Mouse (Mus musculus): ENCODE measurements at regions not wholly inside any gene's neighbourhood (a gene's known extent, or its start where the extent isn't known, plus 50 kb on each side); places are given as distances from the start of the nearest gene placed in this dataset.

DNA sequence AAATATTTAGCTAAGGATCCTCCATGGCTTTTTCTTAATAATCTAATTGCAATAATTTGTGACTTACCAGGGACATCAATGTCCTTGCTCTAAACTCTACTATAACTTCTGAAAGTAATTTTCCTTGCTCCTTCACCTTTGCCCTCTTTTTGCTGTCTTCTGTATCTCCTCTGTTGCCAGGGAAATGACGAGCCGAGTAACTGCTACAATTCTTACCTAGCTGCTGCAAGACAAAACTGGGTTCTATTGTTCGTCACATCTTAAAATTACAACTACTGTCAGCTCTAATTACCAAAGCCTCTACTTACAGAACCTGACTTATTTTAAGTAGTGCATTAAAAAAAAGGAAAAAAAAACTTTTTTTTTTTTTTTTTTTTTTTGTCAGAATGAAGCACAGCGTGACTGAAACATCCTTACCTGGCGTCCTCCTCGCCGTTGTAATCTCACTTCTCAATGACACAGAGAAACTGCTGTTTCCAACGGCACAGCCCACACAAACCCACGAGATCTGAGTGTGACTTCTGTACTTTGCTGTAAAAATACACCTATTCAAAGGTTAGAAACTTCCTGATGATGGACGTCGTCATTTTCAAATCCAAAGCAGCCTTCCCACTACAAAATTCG lies 389.4 kb downstream of the Plk2 start:
- peak; percentile 38 to 41 for DNase-seq (ENCODE audit: low spot score in 2 of 2)

DNA sequence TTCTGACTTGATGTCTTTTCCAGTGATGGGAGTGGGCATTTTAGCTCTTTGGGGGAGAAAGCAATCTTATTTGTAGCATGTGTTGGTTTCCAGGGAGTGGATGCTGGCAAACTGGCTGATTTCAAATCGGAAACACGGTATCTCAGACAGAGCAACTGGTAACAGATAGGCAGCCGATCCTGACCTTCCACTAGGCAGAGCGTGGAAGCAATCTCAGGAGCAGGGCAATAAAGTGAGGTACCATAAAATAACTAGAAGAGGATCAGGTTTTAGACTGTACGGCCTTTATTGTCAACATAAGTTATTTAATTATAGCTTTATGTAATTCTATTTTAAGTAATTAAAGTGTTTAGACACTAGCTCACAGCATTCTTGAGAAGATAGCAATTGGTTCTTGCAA lies 390.0 kb downstream of the Plk2 start:
- DNase-seq (ENCODE audit: low spot score in 2 of 2), result no peak

DNA sequence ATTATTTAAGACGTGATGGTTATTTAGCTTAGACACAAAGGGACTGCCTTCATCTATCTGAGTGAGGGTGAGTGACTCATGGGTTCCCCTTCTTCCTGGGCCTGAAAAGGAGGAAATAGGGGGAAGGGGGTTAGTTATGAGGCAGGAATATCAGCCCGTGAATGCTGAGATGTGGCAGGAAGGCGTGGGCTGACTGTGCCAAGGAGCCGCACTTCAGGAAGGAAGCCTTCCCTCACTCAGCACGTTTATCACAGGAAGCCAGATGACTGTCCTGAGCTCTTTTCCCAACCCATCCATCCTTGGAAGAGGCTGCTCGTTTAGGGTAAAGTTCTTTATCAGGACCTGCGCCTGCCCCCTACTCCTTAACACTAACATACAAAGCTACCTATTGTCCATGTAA lies 403.5 kb downstream of the Plk2 start:
- no peak for DNase-seq (ENCODE audit: low spot score in 2 of 2)

DNA sequence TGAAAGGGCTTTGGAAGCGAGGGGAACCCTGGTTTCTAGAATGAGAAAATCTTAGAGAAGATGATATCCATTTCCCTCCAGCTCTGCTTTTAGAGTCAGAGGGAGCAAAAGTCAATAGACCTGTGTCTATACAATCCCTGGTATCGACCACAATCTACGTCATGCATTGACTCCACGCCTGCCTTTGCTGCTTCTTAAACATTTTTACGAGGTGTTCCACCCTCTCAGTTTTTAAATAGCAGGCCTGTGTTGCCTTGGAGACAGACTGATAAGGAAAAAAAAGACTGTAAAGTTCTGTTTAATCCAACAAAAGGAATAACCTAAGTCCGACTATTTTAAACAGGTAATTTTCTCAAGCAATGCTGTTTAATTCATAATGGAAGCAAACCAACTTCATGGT lies 408.0 kb downstream of the Plk2 start:
- no peak for DNase-seq (ENCODE audit: low spot score in 2 of 2)

DNA sequence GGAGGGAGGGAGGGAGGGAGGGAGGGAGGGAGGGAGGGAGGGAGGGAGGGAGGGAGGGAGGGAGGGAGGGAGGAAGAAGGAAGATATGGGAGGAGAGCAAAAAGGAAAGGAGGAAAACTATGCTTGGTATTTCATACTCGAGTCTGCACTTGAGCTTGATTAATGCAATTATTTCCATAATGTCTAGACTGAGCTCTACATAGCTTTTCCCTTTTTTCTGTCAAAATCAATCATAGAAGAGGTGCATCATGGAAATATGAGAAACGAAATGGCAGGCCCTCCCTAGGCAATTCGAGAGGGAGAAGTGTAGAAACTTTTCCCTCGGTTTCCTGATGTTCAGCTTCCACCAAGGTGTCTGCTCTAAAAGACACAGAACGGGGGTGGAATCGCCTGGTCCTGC lies 417.6 kb downstream of the Plk2 start:
- no peak for DNase-seq (ENCODE audit: low spot score in 2 of 2)

DNA sequence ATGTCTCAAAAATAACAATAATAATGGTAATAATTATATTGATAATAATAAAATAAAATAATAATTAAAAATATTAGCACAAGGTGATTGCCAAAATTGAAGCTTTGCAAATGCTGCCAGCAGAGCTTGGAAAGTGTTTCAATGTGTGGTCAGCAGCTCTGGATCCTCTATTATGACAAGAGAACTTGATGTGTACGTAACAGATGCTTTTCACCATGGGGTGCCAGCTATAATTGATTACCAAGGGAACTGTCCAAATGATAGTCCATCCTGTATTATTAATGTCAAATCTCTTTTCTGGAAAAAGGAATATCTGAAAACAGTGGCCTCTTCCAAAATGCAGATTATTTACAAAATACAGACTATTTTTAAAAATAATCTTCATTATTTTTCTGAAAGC lies 419.2 kb downstream of the Plk2 start:
- DNase-seq (ENCODE audit: low spot score in 2 of 2), result no peak

DNA sequence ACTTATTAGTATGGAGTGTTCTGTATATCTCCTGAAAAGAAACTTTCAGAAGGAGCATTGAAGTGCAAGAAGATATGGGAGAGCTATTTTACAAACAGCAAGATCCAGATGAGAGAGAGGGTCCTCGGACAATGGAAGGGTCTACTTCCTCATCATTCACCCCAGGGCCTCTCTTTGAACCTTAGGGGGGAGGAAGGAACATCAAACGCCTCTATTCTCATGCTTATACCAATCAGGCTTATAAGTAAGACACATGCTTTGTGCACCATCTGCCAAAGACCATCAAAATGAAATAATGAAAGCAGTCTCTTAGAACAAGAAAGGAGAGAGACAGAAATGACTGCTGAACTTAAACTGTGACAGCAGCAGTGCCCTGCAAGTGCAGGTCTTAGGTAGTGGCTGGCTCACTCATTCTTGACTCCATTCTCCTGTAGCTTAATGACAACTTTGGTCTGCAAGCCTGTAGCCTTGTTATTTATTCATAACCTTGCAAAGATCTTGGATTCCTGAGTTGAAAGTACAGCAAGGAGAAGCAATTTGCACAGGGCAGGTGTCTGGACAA lies 424.5 kb downstream of the Plk2 start:
- no peak for DNase-seq (ENCODE audit: low spot score in 2 of 2)

DNA sequence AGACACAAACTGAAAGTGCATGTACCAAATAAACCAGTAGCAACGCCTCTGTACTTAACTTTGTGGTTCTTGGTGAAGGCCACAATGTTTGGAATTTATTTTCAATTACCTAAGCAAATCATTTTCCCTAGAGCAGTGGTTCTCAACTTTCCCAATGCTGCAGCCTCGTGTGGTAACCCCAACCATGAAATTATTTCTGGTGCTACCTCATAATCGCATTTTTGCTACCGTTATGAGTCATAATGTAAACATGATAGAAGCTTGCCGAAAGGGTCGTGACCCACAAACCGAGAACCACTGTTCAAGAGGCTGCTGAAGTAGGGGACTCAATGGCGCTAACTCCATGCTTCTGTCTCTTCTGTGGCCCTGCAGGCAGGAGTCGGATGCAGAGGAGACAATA lies 429.9 kb upstream of the Actbl2 start:
- DNase-seq (ENCODE audit: low spot score in 2 of 2), result no peak

DNA sequence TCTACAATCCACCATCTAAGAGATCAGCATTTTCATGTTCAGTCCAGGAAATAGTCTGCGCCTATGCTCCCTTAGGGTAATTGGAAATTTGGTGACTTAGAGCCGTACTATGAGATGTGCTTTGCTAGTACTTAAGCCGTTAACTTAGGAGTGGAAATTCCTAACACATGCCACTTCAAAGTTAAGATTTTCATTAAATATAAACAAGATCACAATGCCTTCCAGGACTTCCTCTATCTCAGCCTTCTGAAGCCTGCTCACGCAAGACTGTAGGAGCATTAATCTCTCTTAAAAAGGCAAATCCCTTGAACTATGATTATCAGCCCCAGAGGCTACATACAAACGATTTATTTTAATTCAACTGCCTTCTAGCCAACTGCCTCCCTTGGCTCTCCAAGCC lies 422.4 kb upstream of the Actbl2 start:
- DNase-seq (ENCODE audit: low spot score in 2 of 2), result no peak

DNA sequence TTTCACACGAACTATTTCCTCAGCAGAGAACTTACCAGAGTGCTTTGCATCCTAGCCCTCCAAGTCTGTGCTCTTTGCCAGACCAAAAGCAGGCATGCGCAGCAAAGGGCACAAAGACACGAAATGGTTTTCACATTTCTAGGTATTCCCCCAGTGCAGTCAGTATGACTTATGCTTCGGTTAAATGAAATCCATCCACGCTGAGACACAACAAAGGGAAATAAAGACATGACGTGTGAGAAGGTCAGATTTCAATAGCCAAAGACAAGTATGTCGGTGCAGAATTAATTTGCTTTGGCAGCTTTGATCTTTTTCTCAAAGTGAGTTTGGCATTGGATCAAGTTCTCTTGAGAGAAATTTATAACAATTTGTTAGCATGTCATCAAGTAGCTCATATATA lies 417.9 kb upstream of the Actbl2 start:
- no peak for DNase-seq (ENCODE audit: low spot score in 2 of 2)

DNA sequence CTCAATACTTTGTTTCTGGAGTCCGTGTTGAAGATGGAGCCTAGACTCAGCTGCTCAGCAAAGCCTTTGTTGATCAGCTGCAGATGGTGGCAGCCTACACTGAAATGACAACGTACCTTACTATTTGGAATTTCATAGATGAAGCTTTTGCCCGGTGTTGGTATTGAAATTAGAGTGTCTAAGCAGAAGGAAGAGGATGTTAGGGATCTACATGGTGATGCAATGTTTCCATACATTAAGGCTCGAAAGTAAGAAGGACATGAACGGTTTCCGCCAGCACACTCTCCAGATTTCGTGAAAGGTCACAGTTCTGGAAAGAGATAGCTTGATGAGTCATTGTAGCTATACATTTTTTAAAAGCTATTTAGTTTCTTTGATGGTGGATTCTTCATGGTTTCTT lies 412.9 kb upstream of the Actbl2 start:
- no peak for DNase-seq (ENCODE audit: low spot score in 2 of 2)

DNA sequence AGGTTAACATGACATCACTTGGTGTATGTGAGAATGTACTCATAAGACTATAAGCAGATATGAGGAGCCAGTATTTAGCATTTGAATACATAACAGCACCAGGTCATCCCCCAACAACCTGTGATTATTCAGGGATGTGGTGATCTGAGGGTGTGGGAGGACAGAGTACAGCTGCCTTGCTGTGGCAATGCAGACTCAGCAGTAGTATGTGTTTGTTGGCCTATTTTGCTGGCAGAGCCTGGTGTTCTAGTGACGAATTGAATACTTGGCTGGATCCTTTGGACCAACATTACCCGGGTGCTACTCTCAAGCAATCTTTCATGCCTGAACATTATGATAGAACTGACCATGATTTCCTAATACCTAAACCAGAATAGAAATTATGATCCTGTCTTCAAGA lies 409.1 kb upstream of the Actbl2 start:
- DNase-seq (ENCODE audit: low spot score in 2 of 2), result no peak

DNA sequence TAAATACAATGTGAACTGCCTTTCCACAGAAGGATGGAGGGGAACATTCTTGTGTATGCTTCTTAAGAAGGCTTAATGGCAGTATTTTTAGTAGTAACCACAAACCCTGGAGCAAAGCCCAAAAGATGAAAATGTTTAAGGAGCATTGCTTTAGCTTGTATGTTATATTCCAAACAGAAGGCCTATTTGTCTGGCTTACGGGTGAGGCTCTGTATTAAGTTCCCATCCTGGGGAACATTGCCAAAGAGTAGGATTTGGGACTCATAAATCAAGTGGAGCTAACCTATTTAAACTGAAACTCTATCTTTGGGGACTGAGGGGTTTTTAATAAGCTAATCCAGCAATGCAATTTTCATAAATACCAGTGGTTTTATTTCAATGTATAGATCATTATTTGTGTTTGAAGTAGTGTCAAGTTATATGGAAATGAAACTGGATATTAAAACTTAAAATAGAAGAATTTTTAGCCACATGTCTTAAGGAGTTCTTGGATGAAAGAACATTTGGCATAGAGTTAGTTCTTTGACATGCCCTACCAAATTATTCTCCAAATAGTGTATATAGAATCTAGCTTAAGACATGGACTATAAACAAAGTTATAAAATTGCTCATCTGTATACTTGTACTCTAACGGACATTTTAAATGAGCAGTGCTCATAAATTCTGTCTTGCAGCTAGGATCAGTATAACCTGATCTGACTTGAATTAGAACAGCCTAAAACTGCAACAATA lies 401.7 kb upstream of the Actbl2 start:
- no peak for DNase-seq (ENCODE audit: low spot score in 2 of 2)

DNA sequence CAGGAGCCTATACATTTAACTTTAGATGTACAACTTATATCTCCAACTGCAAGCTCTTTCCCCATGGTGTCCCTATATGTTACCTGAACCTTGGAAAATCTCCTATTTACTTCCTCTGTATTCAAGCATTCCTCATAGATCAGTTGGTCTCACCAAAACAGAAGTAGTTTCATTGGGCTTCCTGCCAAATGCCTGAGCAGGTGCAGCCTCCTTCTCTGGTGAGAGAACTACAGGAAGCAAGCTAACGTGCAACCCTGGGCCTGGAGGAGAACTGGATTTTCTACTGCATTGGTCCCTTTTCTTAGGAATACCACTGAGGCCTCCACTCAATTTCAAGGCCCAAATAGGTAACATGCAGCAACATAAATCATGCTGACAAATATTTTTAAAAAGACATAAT lies 400.6 kb upstream of the Actbl2 start:
- DNase-seq (ENCODE audit: low spot score in 2 of 2), result no peak

DNA sequence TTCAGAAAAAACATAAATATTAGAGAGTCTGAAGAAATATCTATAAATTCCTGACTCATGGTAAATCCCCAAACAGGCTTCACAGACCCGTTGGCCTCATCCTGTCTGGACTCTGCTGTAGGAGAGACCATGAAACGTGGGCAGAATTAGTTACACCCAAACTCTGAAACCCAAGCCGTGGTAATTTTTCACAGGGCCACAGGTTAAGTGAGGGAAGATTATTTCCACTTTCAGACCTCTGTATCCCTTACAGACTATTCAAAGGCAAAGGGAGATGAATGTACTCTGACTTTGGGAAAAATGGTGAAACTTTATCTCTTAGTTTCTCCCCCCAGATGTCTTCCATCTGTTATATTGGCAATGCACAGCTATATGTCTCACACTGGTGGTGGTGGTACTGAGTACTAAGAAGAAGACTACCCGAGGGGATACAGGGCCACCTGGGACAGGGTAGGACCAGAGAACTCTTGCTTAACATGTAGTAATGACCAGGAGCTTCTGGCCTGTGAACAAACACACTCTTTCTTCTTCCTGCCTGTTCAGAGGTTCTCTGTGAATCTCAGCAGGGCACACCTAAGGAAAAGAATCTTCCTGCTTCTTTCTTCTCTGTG lies 388.8 kb upstream of the Actbl2 start:
- DNase-seq (ENCODE audit: low spot score in 2 of 2), result no peak

DNA sequence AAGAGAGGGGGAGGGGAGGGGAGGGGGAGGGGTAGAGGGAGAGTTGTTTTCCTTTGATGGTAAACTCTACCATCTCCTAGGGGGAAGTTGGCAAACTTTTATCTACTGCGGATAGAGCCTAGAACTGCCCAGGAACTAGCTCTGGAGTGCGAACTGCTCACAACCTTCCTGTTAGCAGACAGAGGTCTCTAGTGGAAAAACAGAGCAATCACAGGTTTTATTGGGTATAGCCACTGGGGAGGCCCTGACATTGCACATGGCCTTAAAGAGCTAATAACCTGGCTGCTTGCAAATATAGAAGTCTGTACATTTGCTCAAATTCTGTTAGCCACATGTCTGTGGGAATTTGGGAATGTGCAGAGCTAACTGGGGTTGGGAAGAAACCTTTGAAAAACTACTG lies 388.1 kb upstream of the Actbl2 start:
- DNase-seq (ENCODE audit: low spot score in 2 of 2), result no peak

DNA sequence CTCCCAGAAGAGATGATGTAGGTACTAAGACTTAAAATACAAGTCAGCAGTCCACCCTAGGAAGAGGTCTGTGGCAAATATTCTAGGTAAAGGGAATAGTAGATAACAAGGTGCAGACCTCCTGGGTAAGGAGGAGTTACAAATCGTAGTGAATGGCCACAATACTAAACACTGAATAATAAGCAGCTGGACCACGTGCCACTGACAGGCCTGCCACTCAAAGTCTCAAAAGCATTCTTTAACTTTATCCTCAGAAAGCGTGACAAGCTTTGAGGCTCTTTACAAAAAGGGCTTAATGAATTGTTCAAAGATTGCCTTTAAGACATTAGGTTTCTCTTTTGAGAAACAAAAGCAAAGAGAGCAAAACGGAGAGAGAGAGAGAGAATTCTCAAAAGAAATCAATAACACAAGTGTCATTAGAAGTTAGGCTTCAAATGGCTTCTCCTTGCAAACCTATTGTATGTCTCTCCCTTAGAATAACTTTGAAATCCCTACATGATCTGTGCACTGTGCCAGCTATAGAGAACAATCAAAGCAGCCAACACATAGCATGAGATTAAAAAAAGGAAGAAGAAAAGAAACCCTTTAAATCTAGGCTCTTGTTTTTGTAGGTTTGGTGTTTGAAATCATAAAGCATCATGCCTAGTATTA lies 383.6 kb upstream of the Actbl2 start:
- no peak for DNase-seq (ENCODE audit: low spot score in 2 of 2)

DNA sequence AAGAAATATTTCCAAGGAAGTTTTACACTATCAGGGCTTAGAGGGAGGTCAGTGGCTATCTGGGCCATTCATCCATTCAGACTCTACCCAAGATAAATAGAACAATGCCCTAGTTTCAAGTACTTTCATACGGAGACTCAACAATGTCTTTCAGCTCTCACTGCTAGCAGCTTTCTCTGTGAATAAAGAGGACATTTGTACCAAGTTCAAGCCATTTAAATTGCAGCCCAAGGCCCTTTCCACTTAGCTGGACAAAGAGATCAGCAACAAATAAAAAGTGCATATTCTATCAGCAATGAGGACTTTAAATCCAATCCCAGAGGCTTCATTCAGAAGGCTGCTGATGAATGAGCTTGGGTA lies 383.1 kb upstream of the Actbl2 start:
- DNase-seq (ENCODE audit: low spot score in 2 of 2), result no peak

DNA sequence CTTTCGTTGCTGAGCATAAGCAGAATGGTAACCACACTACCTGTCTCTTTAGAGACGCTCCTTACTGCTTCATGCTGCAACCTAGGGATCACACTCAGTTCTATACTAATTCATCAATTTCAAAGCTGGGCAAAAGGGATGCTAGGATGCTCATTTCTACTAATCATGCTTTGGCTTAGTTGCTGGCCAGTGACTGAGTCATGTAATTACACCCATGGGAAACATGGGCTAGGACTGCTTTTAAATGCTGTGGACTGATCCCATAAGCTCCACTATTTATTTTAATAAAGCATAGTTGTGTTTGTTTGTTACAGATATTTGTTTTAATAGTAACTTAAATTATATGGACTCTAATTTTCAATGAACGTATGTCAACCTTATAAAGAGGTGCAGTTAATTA lies 373.2 kb upstream of the Actbl2 start:
- no peak for DNase-seq (ENCODE audit: low spot score in 2 of 2)

DNA sequence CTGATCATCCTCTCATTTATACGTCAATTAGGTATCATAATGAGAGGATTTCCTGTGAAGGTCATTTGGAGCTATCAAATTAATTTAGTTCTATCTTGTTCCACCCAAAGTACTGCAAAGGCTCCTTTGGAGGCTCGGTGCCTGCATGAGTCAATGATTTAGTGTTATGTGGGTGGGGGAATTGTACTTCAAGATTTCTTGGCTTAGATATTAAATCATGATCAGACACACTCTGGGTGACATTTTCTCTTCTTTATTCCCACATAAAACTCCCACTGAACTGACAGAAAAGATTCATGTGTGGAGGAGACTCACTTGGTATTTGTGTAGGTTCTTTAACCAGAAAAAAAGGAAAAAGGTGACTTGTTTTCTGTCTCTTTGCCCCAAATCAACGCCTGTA lies 372.6 kb upstream of the Actbl2 start:
- DNase-seq (ENCODE audit: low spot score in 2 of 2), result no peak

DNA sequence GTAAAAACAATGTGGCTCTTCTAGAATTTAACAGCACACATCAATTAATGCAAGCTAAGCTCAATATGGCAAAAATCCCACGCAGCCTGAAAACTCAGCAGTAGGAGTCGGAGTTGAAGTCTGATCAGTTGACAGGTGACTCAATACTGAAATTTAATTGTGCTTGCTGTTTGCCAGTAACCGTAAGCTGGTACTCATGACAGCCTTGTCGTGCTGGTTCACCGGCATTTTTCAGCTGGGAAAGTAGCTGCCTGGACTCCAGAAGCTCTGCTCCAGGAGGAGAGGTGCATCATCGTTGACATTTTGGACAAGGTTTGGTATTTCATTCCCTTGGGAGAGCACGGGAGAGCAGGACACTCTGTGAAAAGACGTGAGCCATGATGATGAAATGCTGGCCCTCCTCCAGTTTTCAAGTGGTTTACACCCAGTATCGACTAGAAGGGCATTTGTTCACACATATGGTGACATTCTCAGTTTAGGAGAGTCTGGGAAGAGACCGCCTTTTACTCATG lies 372.1 kb upstream of the Actbl2 start:
- peak; percentile 28 to 49 for DNase-seq (ENCODE audit: low spot score in 2 of 2)

DNA sequence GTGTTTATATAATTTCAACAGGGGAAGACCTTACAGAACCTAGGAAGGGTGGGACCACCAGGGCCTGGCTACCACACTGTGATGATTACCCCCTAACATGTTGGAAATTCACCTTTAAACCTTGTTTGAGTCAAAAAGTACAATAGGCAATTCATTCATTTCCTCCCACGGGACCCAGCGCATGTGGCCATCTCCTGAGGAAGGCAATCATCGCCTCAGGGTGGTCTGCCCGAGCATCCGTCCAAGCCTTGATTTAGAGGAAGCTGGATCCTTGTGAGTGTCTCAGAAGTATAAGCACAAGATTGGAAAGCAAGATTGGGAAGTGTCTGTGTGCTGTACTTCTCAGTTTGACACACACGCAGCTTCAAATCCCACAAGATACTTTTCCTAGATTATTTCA lies 360.9 kb upstream of the Actbl2 start:
- no peak for DNase-seq (ENCODE audit: low spot score in 2 of 2)

DNA sequence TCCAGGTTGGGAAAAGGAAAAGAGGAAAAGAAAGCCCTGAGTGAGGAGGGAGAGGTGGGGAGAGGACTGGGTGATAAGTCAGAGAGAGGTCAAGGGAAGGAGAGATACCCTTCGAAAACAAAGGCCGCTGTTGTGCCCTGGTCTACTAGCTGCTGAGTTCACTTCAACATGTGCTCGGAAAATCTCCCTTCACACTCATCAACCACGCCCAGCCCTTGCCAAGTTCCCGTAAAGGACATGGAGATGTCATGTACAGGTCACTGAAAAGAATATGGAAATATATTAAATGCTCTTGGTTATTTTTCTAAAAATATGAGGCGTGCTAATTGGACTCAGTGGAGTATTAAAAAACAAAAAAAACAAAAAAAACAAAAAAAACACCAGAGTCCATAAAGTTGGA lies 359.5 kb upstream of the Actbl2 start:
- DNase-seq (ENCODE audit: low spot score in 2 of 2), result no peak

Data from right cerebral cortex, postnatal 10 days (tissue).